Mouse (Mus musculus): Measurements from ENCODE around the gene Tlcd2. TPM values are rescaled to one million over a fixed set of nuclear protein-coding genes. Genes with fewer than 3 reads are reported as not detected.
A peak's percentile ranks its signal among the peaks of the same experiment; 100 is the strongest.

Tlcd2 gene
- polyA plus RNA-seq, 1 experiment from 2014 or later, result 12.4 TPM

DNA sequence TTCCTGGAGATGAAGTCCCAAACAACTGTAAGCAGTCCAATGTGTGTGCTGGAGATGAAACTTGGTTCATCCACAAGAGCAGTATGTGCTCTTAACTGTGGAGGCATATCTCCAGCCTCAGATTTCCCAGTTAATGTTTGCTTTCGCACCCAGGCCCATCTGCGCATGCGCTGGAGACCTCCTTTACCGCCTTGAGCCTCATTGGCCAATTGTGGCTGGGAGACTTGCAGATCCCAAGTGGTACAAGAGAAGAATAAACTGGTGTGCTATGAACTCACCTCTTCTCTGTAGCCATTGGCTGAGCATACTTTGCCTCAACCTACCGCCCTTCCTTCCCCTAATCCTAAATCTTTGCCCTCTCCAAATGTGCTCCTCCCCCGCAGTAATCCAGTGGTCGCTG lies 11.9 kb downstream of the Tlcd2 start:
- no peak overlapping the region for H3K27ac ChIP-seq
- peaks cover 3% of the 10 kb centered on the region; the same call in 1 of the 2 replicates for H3K27me3 ChIP-seq (ENCODE audit: insufficient read depth, poor library complexity, severe bottlenecking)
- no peak overlapping the region for H3K4me3 ChIP-seq
- no peak for DNase-seq (ENCODE audit: low spot score)
- H3K36me3 ChIP-seq, result no peaks in the 10 kb centered on the region
- H3K4me1 ChIP-seq (replicated peaks), result peaks cover 4% of the 10 kb centered on the region
- no peaks in the 10 kb centered on the region for H3K9me3 ChIP-seq
- WGBS, result 65% methylated on average over 7 of the region's 7 CpGs

DNA sequence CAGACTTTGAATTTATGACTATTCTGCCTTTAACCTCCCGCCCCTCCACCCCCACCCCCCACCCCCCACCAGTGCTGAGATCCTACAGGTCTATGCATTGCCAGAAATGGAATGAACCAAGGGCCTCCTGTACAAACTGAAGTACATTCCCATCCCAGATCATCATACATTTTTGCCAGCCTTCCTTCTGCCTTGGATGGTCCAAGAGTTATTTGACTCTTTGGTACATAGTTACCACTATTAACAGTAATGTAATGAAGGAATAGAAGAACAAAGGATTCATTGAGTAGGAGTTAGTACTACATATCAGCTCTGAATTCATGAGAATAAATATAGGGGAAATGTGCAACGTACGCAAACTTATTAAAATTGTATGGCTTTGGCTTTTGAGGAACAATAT lies 24.7 kb downstream of the Tlcd2 start:
- H3K27me3 ChIP-seq (ENCODE audit: insufficient read depth, poor library complexity, severe bottlenecking), result no peaks in the 10 kb centered on the region
- WGBS, result 25% methylated on average over 3 of the region's 3 CpGs
- peaks cover 32% of the 10 kb centered on the region for H3K36me3 ChIP-seq
- H3K27ac ChIP-seq, result peak overlapping the region; percentile 68
- H3K9me3 ChIP-seq, result no peaks in the 10 kb centered on the region
- no peak for DNase-seq (ENCODE audit: low spot score)
- H3K4me1 ChIP-seq (replicated peaks), result peaks cover 15% of the 10 kb centered on the region
- H3K4me3 ChIP-seq, result peak overlapping the region; percentile 100

DNA sequence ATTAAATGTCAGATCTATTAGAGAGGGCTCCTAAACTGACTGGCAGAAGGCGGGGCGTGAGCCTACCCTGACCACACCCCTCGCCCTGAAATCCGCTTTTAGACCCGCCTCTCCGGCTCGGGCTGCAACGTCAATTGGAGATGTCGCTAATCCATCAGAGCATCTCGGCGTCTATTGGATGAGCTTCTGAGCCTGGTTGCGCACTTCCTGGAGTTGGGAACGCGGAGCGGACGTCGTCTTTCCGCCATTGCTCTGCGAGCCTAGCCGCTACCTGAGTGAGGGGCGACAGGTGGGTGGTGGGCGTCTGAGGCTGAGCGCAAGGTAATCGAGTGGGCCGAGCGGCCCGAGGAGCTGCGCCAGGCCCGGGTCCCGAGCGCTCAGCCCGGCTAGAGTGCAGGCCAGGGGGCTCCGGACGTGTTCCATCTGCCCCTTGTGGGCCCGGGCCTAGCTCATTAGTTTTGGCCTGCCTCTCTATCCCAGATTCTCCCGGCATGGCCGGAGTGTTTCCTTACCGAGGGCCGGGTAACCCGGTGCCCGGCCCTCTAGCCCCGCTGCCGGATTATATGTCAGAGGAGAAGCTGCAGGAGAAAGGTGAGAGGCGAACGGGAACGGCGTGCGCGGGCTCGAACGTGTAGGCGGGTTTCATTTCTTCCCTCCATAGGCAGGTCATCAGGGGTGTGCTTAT lies 25.2 kb downstream of the Tlcd2 start, which contains the start of gene Prpf8:
Gene Prpf8 (plus strand): TSS at position 216 of the 685 bp plus-strand sequence.
- peak; percentile 97 for DNase-seq (ENCODE audit: low spot score)
- peaks cover 15% of the 10 kb centered on the region for H3K4me1 ChIP-seq (replicated peaks)
- peak within 1 kb of the TSS; percentile 98 for H3K27ac ChIP-seq
- no peaks in the 10 kb centered on the region for H3K27me3 ChIP-seq (ENCODE audit: insufficient read depth, poor library complexity, severe bottlenecking)
- no peaks in the 10 kb centered on the region for H3K9me3 ChIP-seq
- H3K36me3 ChIP-seq, result peaks cover 38% of the 10 kb centered on the region
- H3K4me3 ChIP-seq, result peak within 1 kb of the TSS; percentile 100
- WGBS, result under 1% methylated on average over 52 of the region's 52 CpGs

DNA sequence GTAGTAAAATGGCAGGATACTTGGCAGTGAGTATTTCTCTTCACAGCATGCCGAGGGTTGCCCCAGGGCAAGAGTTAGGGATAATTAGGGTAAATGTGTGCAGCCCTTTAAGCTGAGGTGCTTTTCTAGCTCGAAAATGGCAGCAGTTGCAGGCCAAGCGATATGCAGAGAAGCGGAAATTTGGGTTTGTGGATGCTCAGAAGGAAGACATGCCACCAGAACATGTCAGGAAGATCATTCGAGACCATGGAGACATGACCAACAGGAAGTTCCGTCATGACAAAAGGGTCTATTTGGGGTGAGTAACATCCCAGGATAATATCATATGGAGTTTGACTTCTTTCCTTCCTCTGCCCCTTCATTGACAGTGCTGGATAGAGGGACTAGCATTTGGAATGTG lies 26.0 kb downstream of the Tlcd2 start:
- peaks cover 45% of the 10 kb centered on the region for H3K36me3 ChIP-seq
- peak overlapping the region; percentile 98 for H3K27ac ChIP-seq
- no peaks in the 10 kb centered on the region for H3K27me3 ChIP-seq (ENCODE audit: insufficient read depth, poor library complexity, severe bottlenecking)
- H3K9me3 ChIP-seq, result no peaks in the 10 kb centered on the region
- no peak for DNase-seq (ENCODE audit: low spot score)
- peaks cover 15% of the 10 kb centered on the region for H3K4me1 ChIP-seq (replicated peaks)
- peak overlapping the region; percentile 100 for H3K4me3 ChIP-seq
- WGBS, result 52% methylated on average over 6 of the region's 6 CpGs

DNA sequence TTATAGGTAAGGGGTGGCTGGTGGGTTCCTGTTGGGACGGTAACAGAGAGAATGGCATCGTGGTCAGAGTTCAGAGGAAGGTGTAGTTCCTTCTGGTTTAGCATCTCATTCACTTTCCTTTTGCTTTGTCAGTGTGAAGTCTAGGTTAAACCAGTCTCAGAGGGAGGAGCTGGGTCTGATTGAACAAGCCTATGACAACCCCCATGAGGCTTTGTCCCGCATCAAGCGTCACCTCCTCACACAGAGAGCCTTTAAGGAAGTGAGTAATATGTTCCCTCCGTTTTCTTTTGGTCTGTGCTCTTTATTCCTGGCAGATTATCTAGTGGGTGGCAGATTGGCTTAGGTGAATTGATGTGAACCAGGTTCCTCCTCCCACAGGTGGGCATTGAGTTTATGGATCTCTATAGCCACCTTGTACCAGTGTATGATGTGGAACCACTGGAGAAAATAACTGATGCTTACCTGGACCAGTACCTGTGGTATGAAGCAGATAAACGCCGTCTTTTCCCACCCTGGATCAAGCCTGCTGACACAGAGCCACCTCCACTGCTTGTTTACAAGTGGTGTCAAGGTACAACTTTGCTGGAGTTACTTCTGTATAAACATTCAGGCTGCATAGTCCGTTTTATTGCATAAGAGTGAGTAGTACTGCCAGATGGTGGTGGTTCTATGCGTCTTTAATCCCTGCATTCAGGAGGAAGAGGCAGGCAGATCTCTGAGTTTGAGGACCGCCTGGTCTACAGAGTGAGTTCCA lies 33.0 kb downstream of the Tlcd2 start:
- WGBS, result 95% methylated on average over 10 of the region's 10 CpGs
- no peak for DNase-seq (ENCODE audit: low spot score)
- H3K4me1 ChIP-seq (replicated peaks), result no peaks in the 10 kb centered on the region
- no peaks in the 10 kb centered on the region for H3K9me3 ChIP-seq
- no peak overlapping the region for H3K4me3 ChIP-seq
- H3K27me3 ChIP-seq (ENCODE audit: insufficient read depth, poor library complexity, severe bottlenecking), result no peaks in the 10 kb centered on the region
- no peak overlapping the region for H3K27ac ChIP-seq
- peaks cover 100% of the 10 kb centered on the region for H3K36me3 ChIP-seq

DNA sequence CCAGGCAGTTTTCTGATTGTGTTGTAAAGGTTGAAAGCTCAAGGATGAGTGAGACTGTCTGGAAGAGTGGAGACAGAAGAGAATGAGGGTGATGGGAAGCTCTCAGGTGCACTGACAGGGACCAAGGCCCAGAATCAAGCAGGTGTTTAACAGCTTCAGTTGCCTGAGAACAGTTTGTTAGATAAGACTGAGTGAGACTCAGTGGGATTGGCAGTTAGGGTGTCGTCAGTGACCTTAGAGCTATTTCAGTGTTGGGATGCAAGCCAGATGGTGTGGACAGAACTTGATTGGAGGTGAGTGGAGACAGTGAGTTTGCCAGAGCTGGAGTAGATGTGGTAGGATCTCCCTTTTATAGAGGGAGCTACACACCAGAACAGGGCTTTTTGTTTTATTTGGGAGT lies 36.6 kb downstream of the Tlcd2 start:
- no peak overlapping the region for H3K4me3 ChIP-seq
- DNase-seq (ENCODE audit: low spot score), result no peak
- whole genome bisulfite sequencing, result 91% methylated on average over 1 of the region's 1 CpGs
- H3K4me1 ChIP-seq (replicated peaks), result no peaks in the 10 kb centered on the region
- H3K27me3 ChIP-seq (ENCODE audit: insufficient read depth, poor library complexity, severe bottlenecking), result no peaks in the 10 kb centered on the region
- no peak overlapping the region for H3K27ac ChIP-seq
- H3K36me3 ChIP-seq, result peaks cover 100% of the 10 kb centered on the region
- no peaks in the 10 kb centered on the region for H3K9me3 ChIP-seq

DNA sequence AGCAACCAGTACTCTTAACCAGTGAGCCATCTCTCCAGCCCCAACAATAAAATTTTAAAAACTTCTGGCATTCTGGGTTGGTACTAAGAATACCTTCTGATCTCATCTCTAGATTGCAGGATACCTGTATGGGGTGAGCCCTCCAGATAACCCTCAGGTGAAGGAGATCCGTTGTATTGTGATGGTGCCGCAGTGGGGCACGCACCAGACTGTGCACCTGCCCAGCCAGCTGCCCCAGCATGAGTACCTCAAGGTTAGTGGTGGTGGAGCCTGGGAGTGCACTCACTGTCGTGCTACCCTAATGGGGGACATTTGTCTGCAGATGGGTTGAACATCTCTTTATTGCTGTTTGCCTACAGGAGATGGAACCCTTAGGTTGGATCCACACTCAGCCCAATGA lies 46.6 kb downstream of the Tlcd2 start:
- Histone ChIP-seq H3K4me3 (no peak overlapping the region), H3K36me3 (peaks cover 70% of the 10 kb centered on the region), H3K9me3 (no peaks in the 10 kb centered on the region), H3K4me1 (replicated peaks) (peaks cover 24% of the 10 kb centered on the region), H3K27me3 (ENCODE audit: insufficient read depth, poor library complexity, severe bottlenecking) (no peaks in the 10 kb centered on the region), H3K27ac (no peak overlapping the region)
- 97% methylated on average over 4 of the region's 4 CpGs for WGBS
- no peak for DNase-seq (ENCODE audit: low spot score)

DNA sequence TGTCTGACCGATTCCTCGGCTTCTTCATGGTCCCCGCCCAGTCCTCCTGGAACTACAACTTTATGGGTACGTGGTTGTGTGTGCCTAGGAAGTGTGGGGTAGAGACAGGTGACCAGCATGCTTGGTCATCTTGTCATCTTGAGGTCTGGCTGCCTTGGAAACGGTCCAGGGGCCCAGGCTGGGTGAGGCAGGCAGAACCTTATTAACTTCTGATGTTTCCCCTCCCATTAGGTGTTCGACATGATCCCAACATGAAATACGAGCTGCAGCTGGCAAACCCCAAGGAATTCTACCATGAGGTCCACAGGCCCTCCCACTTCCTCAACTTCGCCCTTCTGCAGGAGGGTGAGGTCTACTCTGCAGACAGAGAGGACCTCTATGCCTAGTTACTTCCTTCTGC lies 47.4 kb downstream of the Tlcd2 start:
- H3K27ac ChIP-seq, result no peak overlapping the region
- H3K4me3 ChIP-seq, result no peak overlapping the region
- peaks cover 62% of the 10 kb centered on the region for H3K36me3 ChIP-seq
- H3K9me3 ChIP-seq, result no peaks in the 10 kb centered on the region
- H3K27me3 ChIP-seq (ENCODE audit: insufficient read depth, poor library complexity, severe bottlenecking), result no peaks in the 10 kb centered on the region
- DNase-seq (ENCODE audit: low spot score), result no peak
- H3K4me1 ChIP-seq (replicated peaks), result peaks cover 30% of the 10 kb centered on the region
- 81% methylated on average over 8 of the region's 8 CpGs for WGBS

DNA sequence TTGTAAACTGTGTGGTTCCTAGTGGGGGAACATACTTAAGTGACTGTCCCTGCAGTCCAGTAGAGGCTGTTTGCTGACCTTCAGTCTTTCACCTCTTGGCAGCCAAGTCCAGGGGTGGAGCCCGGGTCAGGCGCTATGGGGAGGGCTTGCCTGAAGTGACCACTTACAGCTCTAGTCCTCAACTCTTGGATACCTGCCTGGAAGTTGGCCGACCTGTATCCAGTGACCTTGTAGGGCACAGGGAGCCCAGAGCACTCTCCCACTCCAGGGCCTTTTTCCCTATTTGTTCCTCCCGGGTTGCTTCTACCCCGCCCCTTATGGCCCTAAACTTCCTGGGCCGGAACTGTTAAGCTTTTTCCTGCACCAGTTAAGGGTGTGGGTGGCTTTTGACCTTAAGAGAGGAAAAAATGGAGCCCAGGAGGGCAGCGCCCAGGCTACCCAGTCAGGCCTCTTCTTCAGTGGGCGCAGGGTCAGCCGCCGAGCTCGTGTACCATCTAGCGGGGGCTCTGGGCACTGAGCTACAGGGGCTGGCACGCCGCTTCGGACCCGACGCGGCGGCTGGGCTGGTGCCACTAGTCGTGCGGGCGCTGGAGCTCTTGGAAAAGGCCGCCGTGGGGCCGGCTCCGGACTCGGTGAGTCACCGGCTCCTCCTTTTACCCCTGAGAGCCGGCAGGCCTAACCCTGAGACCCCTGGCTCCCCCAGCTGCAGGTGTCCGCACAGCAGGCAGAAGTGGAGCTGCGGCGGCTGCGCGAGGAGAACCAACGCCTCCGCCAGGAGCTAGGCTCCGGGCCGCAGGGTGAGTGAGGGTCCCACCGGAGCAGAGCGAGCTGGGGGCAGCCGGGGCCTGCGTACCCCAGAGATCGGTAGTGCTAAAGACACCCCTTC lies 48.5 kb downstream of the Tlcd2 start, which contains the start of gene Rilp:
Gene Rilp (plus strand): TSS at position 354 of the 886 bp plus-strand sequence.
- peaks cover 52% of the 10 kb centered on the region for H3K36me3 ChIP-seq
- no peaks in the 10 kb centered on the region for H3K9me3 ChIP-seq
- no peaks in the 10 kb centered on the region for H3K27me3 ChIP-seq (ENCODE audit: insufficient read depth, poor library complexity, severe bottlenecking)
- peaks cover 31% of the 10 kb centered on the region for H3K4me1 ChIP-seq (replicated peaks)
- H3K27ac ChIP-seq, result peak within 1 kb of the TSS; percentile 81
- DNase-seq (ENCODE audit: low spot score), result no peak
- 3% methylated on average over 43 of the region's 43 CpGs for WGBS
- peak within 1 kb of the TSS; percentile 62 for H3K4me3 ChIP-seq

DNA sequence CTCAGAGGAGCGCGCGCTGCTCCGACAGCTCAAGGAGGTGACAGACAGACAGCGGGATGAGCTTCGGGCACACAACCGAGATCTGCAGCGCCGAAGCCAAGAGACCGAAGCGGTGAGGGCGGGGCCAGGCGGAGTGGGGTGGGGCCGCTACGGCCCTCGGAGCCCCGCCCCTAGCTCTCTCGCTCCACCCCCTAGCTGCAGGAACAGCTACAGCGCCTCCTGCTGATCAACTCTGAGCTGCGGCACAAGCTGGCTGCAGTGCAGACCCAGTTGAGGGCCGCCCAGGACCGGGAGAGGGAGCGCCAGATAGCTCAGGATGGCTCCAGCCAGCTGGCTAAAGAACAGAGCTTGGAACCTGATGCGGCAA lies 49.1 kb downstream of the Tlcd2 start:
- DNase-seq (ENCODE audit: low spot score), result peak; percentile 94
- Histone ChIP-seq H3K9me3 (no peaks in the 10 kb centered on the region), H3K36me3 (peaks cover 45% of the 10 kb centered on the region), H3K27ac (peak overlapping the region; percentile 81), H3K4me1 (replicated peaks) (peaks cover 31% of the 10 kb centered on the region), H3K4me3 (peak overlapping the region; percentile 62), H3K27me3 (ENCODE audit: insufficient read depth, poor library complexity, severe bottlenecking) (no peaks in the 10 kb centered on the region)
- 2% methylated on average over 24 of the region's 24 CpGs for WGBS

DNA sequence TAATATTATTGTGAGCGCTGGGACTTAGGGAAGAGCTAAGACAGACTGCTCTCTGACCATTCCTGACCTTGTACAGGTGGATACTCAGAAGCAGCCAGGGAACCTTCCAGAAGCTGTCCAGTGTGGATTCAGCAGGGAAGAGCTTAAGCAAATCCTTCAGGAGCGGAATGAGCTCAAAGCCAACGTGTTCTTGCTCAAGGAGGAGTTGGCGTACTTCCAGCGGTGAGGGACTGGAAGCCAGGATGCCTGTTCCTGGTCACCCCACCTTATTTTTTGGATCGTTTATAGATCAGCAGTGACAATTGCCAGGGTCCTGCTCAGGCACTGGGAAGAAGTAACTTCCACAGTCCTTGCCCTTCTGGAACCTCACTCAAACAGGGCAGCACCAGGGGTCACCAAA lies 49.7 kb downstream of the Tlcd2 start:
- H3K27me3 ChIP-seq (ENCODE audit: insufficient read depth, poor library complexity, severe bottlenecking), result no peaks in the 10 kb centered on the region
- 87% methylated on average over 6 of the region's 6 CpGs for WGBS
- no peaks in the 10 kb centered on the region for H3K9me3 ChIP-seq
- peaks cover 31% of the 10 kb centered on the region for H3K4me1 ChIP-seq (replicated peaks)
- DNase-seq (ENCODE audit: low spot score), result no peak
- H3K4me3 ChIP-seq, result no peak overlapping the region
- no peak overlapping the region for H3K27ac ChIP-seq
- peaks cover 39% of the 10 kb centered on the region for H3K36me3 ChIP-seq

DNA sequence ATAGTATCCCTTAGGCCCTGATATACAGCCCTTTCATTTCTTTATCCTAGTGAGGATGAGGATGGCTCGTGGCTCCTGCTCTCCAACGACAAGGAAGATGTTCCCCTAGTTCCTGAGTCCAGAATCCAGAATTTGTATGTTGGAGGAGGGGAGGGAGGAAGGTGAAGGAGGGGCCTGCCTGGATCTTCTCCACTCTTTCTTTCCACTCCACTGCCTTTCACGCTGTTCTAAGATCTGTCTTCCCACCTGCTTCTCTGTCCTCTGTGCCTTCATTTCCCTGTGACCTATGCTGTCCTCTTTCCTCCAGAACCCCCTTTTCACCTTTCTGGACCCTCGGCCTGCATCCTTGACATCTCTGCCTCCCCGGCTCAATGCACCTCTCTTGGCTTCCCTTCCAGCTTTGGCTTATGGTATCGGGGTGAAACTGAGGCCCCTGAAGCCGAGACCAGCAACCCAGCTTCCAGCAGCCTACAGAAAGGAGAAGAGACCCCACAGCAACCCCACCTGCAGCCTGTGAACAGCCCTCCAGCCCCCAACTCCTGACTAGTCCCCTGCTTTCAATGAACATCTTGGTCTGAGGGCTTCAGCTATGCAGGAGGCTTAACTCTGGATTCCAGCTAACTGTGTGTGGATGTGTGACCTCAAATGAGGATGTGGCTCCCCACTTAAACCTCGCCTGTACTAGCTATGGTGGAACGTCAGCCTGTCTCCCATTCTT lies 50.9 kb downstream of the Tlcd2 start:
- H3K27me3 ChIP-seq (ENCODE audit: insufficient read depth, poor library complexity, severe bottlenecking), result no peaks in the 10 kb centered on the region
- no peak overlapping the region for H3K4me3 ChIP-seq
- no peak for DNase-seq (ENCODE audit: low spot score)
- no peak overlapping the region for H3K27ac ChIP-seq
- peaks cover 27% of the 10 kb centered on the region for H3K36me3 ChIP-seq
- peaks cover 31% of the 10 kb centered on the region for H3K4me1 ChIP-seq (replicated peaks)
- WGBS, result 81% methylated on average over 9 of the region's 9 CpGs
- no peaks in the 10 kb centered on the region for H3K9me3 ChIP-seq
